Mouse (Mus musculus) central nervous system, embryonic 11.5 days (tissue): ENCODE measurements around the gene Clcn1. TPM values are rescaled to one million over a fixed set of nuclear protein-coding genes. Genes with fewer than 3 reads are reported as not detected.

Experiments used
- polyA plus RNA-seq: library from polyadenylated mRNA; depleted of rRNA; stranded (reverse); fragments of >200 nt; gene quantifications from 2 replicates; pipeline ENCODE4 v1.2.3, GENCODE M21; 2012; rRNA removed

Gene Clcn1
- 8.6 and 9.3 TPM in 2 replicates for polyA plus RNA-seq

GRCm38 (mm10) chr6:42286448-42286847 lies at the start of gene Clcn1:
Gene Clcn1, plus strand, starts transcription at chr6:42286685.

GRCm38 (mm10) chr6:42245711-42246353 lies 40.7 kb upstream of the Clcn1 start, which contains the start of gene Gstk1:
Gene Gstk1, plus strand, starts transcription at chr6:42245935.

GRCm38 (mm10) chr6:42261524-42262170 lies 24.8 kb upstream of the Clcn1 start, which contains the start of gene Tmem139:
Gene Tmem139, plus strand, starts transcription at chr6:42261970.

GRCm38 (mm10) chr6:42264626-42265312 lies 21.7 kb upstream of the Clcn1 start, which contains the start of gene Casp2:
Gene Casp2, plus strand, starts transcription at chr6:42264985.

GRCm38 (mm10) chr6:42324482-42325267 lies 38.2 kb downstream of the Clcn1 start, which contains the start of gene Fam131b:
Gene Fam131b, minus strand, starts transcription at chr6:42324643.

GRCm38 (mm10) chr6:42349426-42350020 lies 63.0 kb downstream of the Clcn1 start, which contains the start of gene Zyx:
Gene Zyx, plus strand, starts transcription at chr6:42349630.

Other genes with a start within 250 kb of the Clcn1 start
- gene Sva, start 248.3 kb upstream of the Clcn1 start, polyA plus RNA-seq: not detected in 2 replicates
- not detected in 2 replicates for gene Tas2r139, start 145.7 kb upstream of the Clcn1 start, polyA plus RNA-seq
- gene Tas2r144, start 71.4 kb upstream of the Clcn1 start, polyA plus RNA-seq: not detected in 2 replicates
- gene Gstk1, start 40.8 kb upstream of the Clcn1 start, polyA plus RNA-seq: 11.7 and 18.5 TPM in 2 replicates
- 0.35 and 0.87 TPM in 2 replicates for gene Tmem139, start 24.7 kb upstream of the Clcn1 start, polyA plus RNA-seq
- 79.0 and 114 TPM in 2 replicates for gene Casp2, start 21.7 kb upstream of the Clcn1 start, polyA plus RNA-seq
- gene Fam131b, start 38.0 kb downstream of the Clcn1 start, polyA plus RNA-seq: 10.4 and 12.3 TPM in 2 replicates
- 57.3 and 91.0 TPM in 2 replicates for gene Zyx, start 62.9 kb downstream of the Clcn1 start, polyA plus RNA-seq
- gene Epha1, start 86.6 kb downstream of the Clcn1 start, polyA plus RNA-seq: 1.9 and 3.1 TPM in 2 replicates
- gene Tas2r143, start 113.6 kb downstream of the Clcn1 start, polyA plus RNA-seq: 0.14 TPM in 1 of 2 replicates, not detected in the other
- 0.09 TPM in 1 of 2 replicates, not detected in the other for gene Tas2r135, start 118.7 kb downstream of the Clcn1 start, polyA plus RNA-seq
- gene Tas2r126, start 147.8 kb downstream of the Clcn1 start, polyA plus RNA-seq: not detected in 2 replicates
- not detected in 2 replicates for gene Olfr458, start 178.5 kb downstream of the Clcn1 start, polyA plus RNA-seq
- gene Olfr457, start 189.7 kb downstream of the Clcn1 start, polyA plus RNA-seq: not detected in 2 replicates
- not detected in 2 replicates for gene Olfr456, start 200.5 kb downstream of the Clcn1 start, polyA plus RNA-seq